Mouse (Mus musculus): ENCODE data around the gene Pkd2l1. TPM values are rescaled to one million over a fixed set of nuclear protein-coding genes. Genes with fewer than 3 reads are reported as not detected.

Gene Pkd2l1
- polyA plus RNA-seq, 1 experiment from 2014 or later = not detected

GRCm38 (mm10) chr19:44100840-44101239 lies 91.4 kb downstream of the Pkd2l1 start:
- no peak overlapping the region for H3K27ac ChIP-seq
- H3K9me3 ChIP-seq = no peaks in the 10 kb centered on the region
- H3K4me3 ChIP-seq = no peak overlapping the region
- peaks cover 44% of the 10 kb centered on the region for H3K36me3 ChIP-seq
- no peak for ATAC-seq (ENCODE audit: insufficient number of reproducible peaks, insufficient read depth, low FRiP score, low TSS enrichment, low read depth)
- peaks cover 5% of the 10 kb centered on the region for H3K4me1 ChIP-seq
- H3K27me3 ChIP-seq = no peaks in the 10 kb centered on the region
- no peak overlapping the region for H3K4me2 ChIP-seq
- H3K9ac ChIP-seq = no peak overlapping the region

Other genes starting within 250 kb of the Pkd2l1 start
- gene Cpn1, start 205.9 kb downstream of the Pkd2l1 start, polyA plus RNA-seq (2015; fragmentation: Nextera tagmentation; extraction: Ambion mirVana) = 1.6 TPM in 1 of 2 replicates, not detected in the other
- gene Cyp2c23, start 163.2 kb downstream of the Pkd2l1 start, polyA plus RNA-seq (2015; fragmentation: Nextera tagmentation; extraction: Ambion mirVana) = 0.40 TPM in 1 of 2 replicates, not detected in the other
- gene Erlin1, start 122.7 kb downstream of the Pkd2l1 start, polyA plus RNA-seq (2015; fragmentation: Nextera tagmentation; extraction: Ambion mirVana) = 31.3 and 31.4 TPM in 2 replicates
- gene Chuk, start 85.0 kb downstream of the Pkd2l1 start, polyA plus RNA-seq (2015; fragmentation: Nextera tagmentation; extraction: Ambion mirVana) = 49.9 and 54.3 TPM in 2 replicates
- 34.1 and 43.6 TPM in 2 replicates for gene Cwf19l1, start 56.6 kb downstream of the Pkd2l1 start, polyA plus RNA-seq (2015; fragmentation: Nextera tagmentation; extraction: Ambion mirVana)
- 93.7 and 98.7 TPM in 2 replicates for gene Bloc1s2, start 46.0 kb downstream of the Pkd2l1 start, polyA plus RNA-seq (2015; fragmentation: Nextera tagmentation; extraction: Ambion mirVana)
- gene Scd3, start 10.8 kb upstream of the Pkd2l1 start, polyA plus RNA-seq (2015; fragmentation: Nextera tagmentation; extraction: Ambion mirVana) = 0.22 TPM in 1 of 2 replicates, not detected in the other
- gene Scd2, start 101.2 kb upstream of the Pkd2l1 start, polyA plus RNA-seq (2015; fragmentation: Nextera tagmentation; extraction: Ambion mirVana) = 211 and 213 TPM in 2 replicates
- 0.15 and 0.25 TPM in 2 replicates for gene Scd4, start 140.7 kb upstream of the Pkd2l1 start, polyA plus RNA-seq (2015; fragmentation: Nextera tagmentation; extraction: Ambion mirVana)
- gene Scd1, start 215.4 kb upstream of the Pkd2l1 start, polyA plus RNA-seq (2015; fragmentation: Nextera tagmentation; extraction: Ambion mirVana) = 6.7 and 9.0 TPM in 2 replicates

All from embryonic facial prominence, embryonic 13.5 days (tissue).